Mouse (Mus musculus): ENCODE data around the gene Ccdc117. TPM values are rescaled to one million over a fixed set of nuclear protein-coding genes. Genes with fewer than 3 reads are reported as not detected.

Ccdc117 gene
- 51.4 TPM for total RNA-seq (2023)

GRCm38 (mm10) chr11:5541799-5542481 is at the start of gene Ccdc117:
Ccdc117 (minus strand) TSS chr11:5542187.

GRCm38 (mm10) chr11:5569474-5569873 is 27.5 kb upstream of the Ccdc117 start, which contains the start of gene Ankrd36:
Ankrd36 (plus strand) TSS chr11:5569684.

GRCm38 (mm10) chr11:5520412-5521265 is 21.3 kb downstream of the Ccdc117 start, which contains the start of gene Xbp1:
Xbp1 (plus strand) TSS chr11:5520659.

Other genes with a start within 250 kb of the Ccdc117 start
- 69.9 TPM for gene Znrf3, start 97.3 kb downstream of the Ccdc117 start, total RNA-seq (2023)
- gene Xbp1, start 21.5 kb downstream of the Ccdc117 start, total RNA-seq (2023): 108 TPM
- gene Ankrd36, start 27.5 kb upstream of the Ccdc117 start, total RNA-seq (2023): not detected
- gene Mrps24, start 173.5 kb upstream of the Ccdc117 start, total RNA-seq (2023): 56.9 TPM
- gene Urgcp, start 220.2 kb upstream of the Ccdc117 start, total RNA-seq (2023): 29.8 TPM
- gene Dbnl, start 246.3 kb upstream of the Ccdc117 start, total RNA-seq (2023): 118 TPM